Mouse (Mus musculus): ENCODE data around the gene 1700013H16Rik. TPM values are rescaled to one million over a fixed set of nuclear protein-coding genes. Genes with fewer than 3 reads are reported as not detected.

Gene 1700013H16Rik
- polyA plus RNA-seq, 1 experiment, result not detected

DNA sequence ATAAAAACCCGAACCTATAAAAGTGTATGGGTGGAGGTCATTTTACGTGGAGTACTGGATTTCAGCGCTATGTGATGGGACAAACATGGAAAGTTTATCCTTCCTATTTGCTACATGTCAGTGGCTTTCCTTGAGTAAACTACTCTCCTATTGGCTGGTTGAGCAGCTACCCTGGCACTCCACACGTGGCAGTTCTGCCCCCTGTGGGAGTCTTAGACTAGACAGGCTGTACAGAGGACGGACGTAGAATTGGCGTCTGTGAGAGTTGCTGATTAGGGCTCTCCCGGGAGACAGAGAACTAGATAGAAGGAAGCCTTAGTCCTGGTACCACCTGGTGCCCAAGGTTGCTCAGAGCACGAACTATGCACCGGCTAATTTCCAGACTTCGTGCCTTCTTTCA lies 33.0 kb downstream of the 1700013H16Rik start, which contains the start of gene 4930502E18Rik:
Gene 4930502E18Rik (plus strand): TSS at position 231 of the 400 bp plus-strand sequence.
- Histone ChIP-seq H3K27me3 (ENCODE audit: control insufficient read depth, insufficient read depth, insufficient read length) (no peaks in the 10 kb centered on the region), H3K79me2 (ENCODE audit: control insufficient read depth, insufficient read depth) (no peaks in the 10 kb centered on the region), H3K36me3 (ENCODE audit: control insufficient read depth, insufficient read depth) (no peaks in the 10 kb centered on the region), H3ac (ENCODE audit: control insufficient read depth, insufficient read length, low read depth) (no peak within 1 kb of the TSS), H3K79me3 (ENCODE audit: low read depth) (no peaks in the 10 kb centered on the region), H3K4me3 (ENCODE audit: insufficient read depth, poor library complexity, severe bottlenecking) (no peak within 1 kb of the TSS)
- TF ChIP-seq MYOG (IDR thresholded peaks at IDR 0.05; ENCODE audit: control insufficient read depth, extremely low read depth, insufficient read length) (no peak), FOSL1 (IDR thresholded peaks at IDR 0.05; ENCODE audit: insufficient read depth, low read length, poor library complexity, severe bottlenecking) (no peak), MAX (IDR thresholded peaks at IDR 0.05) (no peak), CEBPB (IDR thresholded peaks at IDR 0.05; ENCODE audit: low read depth) (no peak), CTCF (IDR thresholded peaks at IDR 0.05; ENCODE audit: control insufficient read depth, insufficient read depth, insufficient read length) (no peak), USF1 (IDR thresholded peaks at IDR 0.05; ENCODE audit: low read depth) (no peak)

DNA sequence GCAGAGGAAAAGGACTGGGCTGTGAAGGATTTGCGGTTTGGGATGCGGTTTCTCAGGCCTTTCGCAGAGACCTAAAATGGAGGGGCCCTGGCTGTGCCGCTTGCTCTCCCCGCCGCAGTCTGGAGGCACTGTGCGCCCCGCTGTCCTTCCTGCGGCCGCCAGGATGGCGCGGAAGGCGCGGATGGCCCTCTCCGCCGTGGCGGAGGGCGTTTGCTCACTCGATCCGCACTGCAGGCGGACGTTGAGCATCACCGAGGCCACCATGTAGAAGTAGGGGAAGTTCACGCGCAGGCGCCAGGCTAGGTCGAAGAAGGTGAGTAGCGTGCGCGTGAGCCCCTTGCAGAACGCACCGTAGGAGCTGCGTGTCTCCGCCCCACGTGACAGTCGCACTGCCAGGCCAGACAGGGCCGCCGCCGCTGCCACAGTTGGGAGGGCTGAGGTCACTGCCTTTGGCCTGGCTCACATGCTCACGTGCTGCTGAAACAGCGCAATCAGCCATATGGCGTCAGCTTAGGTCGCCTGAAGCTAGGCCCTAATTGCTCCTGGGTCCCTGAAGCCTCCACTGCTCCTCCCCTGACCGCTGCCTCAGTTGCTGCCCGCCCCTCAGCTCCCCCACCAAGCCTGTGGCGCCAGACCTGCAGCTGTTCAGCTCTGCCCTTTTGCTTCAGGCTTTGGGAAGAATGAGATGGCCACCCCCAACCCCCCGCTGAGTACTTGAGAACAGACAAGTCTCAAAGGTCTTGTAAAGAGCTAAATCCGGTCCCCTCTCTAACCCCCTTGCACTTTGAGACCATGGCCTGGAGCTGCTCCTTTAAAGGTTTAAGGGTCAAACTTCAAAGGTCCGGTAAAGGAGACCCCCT lies 41.1 kb downstream of the 1700013H16Rik start:
- TF ChIP-seq MYOD1 (IDR thresholded peaks at IDR 0.05; ENCODE audit: control insufficient read depth, insufficient read length, low read depth), result no peak
- no peak for TF ChIP-seq FOSL1 (IDR thresholded peaks at IDR 0.05; ENCODE audit: insufficient read depth, low read length, poor library complexity, severe bottlenecking)
- TF ChIP-seq USF1 (IDR thresholded peaks at IDR 0.05; ENCODE audit: low read depth), result no peak
- TF ChIP-seq CTCF (IDR thresholded peaks at IDR 0.05; ENCODE audit: control insufficient read depth, insufficient read depth, insufficient read length), result no peak
- no peak for TF ChIP-seq MAX (IDR thresholded peaks at IDR 0.05)
- no peak for TF ChIP-seq CEBPB (IDR thresholded peaks at IDR 0.05; ENCODE audit: low read depth)
- TF ChIP-seq MYOG (IDR thresholded peaks at IDR 0.05; ENCODE audit: control insufficient read depth, extremely low read depth, insufficient read length), result no peak
- no peak overlapping the region for H3K4me3 ChIP-seq (ENCODE audit: insufficient read depth, poor library complexity, severe bottlenecking)
- no peaks in the 10 kb centered on the region for H3K79me3 ChIP-seq (ENCODE audit: low read depth)
- no peak overlapping the region for H3ac ChIP-seq (ENCODE audit: control insufficient read depth, insufficient read length, low read depth)
- H3K79me2 ChIP-seq (ENCODE audit: control insufficient read depth, insufficient read depth), result no peaks in the 10 kb centered on the region
- H3K27me3 ChIP-seq (ENCODE audit: control insufficient read depth, insufficient read depth, insufficient read length), result no peaks in the 10 kb centered on the region
- no peaks in the 10 kb centered on the region for H3K36me3 ChIP-seq (ENCODE audit: control insufficient read depth, insufficient read depth)

DNA sequence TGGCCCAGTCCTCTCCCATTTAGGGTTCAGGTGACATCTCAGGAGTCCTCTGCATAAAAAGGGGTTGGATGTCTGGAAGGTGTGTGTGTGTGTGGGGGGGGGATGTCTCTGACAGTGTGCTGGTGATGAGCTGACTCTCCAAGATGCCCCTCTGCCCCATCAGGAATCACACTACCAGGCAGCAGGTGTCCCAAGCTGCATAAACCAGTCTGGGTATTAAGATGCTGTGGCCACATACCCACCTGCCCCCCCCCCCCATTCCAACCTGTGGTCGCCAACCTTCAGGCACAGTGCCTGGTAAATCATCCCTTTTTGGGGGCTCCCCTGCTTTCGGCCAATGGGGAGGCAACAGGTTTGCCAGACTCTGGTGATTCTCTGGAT lies 41.7 kb downstream of the 1700013H16Rik start:
- Histone ChIP-seq H3K79me2 (ENCODE audit: control insufficient read depth, insufficient read depth) (no peaks in the 10 kb centered on the region), H3K4me3 (ENCODE audit: insufficient read depth, poor library complexity, severe bottlenecking) (no peak overlapping the region), H3K27me3 (ENCODE audit: control insufficient read depth, insufficient read depth, insufficient read length) (no peaks in the 10 kb centered on the region), H3K36me3 (ENCODE audit: control insufficient read depth, insufficient read depth) (no peaks in the 10 kb centered on the region), H3K79me3 (ENCODE audit: low read depth) (no peaks in the 10 kb centered on the region), H3ac (ENCODE audit: control insufficient read depth, insufficient read length, low read depth) (no peak overlapping the region)
- TF ChIP-seq CTCF (IDR thresholded peaks at IDR 0.05; ENCODE audit: control insufficient read depth, insufficient read depth, insufficient read length) (no peak), FOSL1 (IDR thresholded peaks at IDR 0.05; ENCODE audit: insufficient read depth, low read length, poor library complexity, severe bottlenecking) (no peak)

- H3K79me3 ChIP-seq (ENCODE audit: low read depth), result no peaks in the 10 kb centered on the region
- no peaks in the 10 kb centered on the region for H3K36me3 ChIP-seq (ENCODE audit: control insufficient read depth, insufficient read depth)
- H3K4me3 ChIP-seq (ENCODE audit: insufficient read depth, poor library complexity, severe bottlenecking), result no peak overlapping the region
- no peaks in the 10 kb centered on the region for H3K79me2 ChIP-seq (ENCODE audit: control insufficient read depth, insufficient read depth)
- TF ChIP-seq MYOD1 (IDR thresholded peaks at IDR 0.05; ENCODE audit: control insufficient read depth, insufficient read length, low read depth) (no peak), MYOG (IDR thresholded peaks at IDR 0.05; ENCODE audit: control insufficient read depth, extremely low read depth, insufficient read length) (no peak), FOSL1 (IDR thresholded peaks at IDR 0.05; ENCODE audit: insufficient read depth, low read length, poor library complexity, severe bottlenecking) (no peak), USF1 (IDR thresholded peaks at IDR 0.05; ENCODE audit: low read depth) (no peak), CTCF (IDR thresholded peaks at IDR 0.05; ENCODE audit: control insufficient read depth, insufficient read depth, insufficient read length) (no peak), MAX (IDR thresholded peaks at IDR 0.05) (no peak), CEBPB (IDR thresholded peaks at IDR 0.05; ENCODE audit: low read depth) (no peak)
- H3ac ChIP-seq (ENCODE audit: control insufficient read depth, insufficient read length, low read depth), result no peak overlapping the region
- H3K27me3 ChIP-seq (ENCODE audit: control insufficient read depth, insufficient read depth, insufficient read length), result no peaks in the 10 kb centered on the region
Measured at GRCm38 (mm10) chrX:53702673-53703072, 55.0 kb downstream of the 1700013H16Rik start.

DNA sequence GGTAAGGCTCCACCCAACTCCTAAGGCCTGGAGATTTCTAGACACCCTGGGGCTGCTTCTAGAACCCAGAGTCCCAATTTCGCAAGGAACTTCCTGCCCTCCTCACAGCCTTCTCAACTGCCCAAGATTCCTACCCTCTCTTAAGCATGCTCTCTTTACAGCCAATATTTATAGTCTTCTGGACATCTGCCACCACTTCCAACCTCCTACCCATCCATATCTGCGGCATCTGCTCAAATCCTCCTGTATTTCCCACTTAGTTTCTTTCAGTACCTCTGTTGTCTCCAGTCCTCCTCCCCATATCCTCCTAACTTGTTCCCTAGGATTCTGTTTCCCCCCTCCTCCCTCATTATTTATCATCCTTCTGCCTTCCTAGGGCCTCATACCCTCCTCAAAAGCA lies 58.4 kb downstream of the 1700013H16Rik start:
- Histone ChIP-seq H3K27me3 (ENCODE audit: control insufficient read depth, insufficient read depth, insufficient read length) (peaks cover 4% of the 10 kb centered on the region), H3K36me3 (ENCODE audit: control insufficient read depth, insufficient read depth) (no peaks in the 10 kb centered on the region), H3K4me3 (ENCODE audit: insufficient read depth, poor library complexity, severe bottlenecking) (no peak overlapping the region), H3K79me2 (ENCODE audit: control insufficient read depth, insufficient read depth) (no peaks in the 10 kb centered on the region), H3ac (ENCODE audit: control insufficient read depth, insufficient read length, low read depth) (no peak overlapping the region), H3K79me3 (ENCODE audit: low read depth) (no peaks in the 10 kb centered on the region)
- no peak for TF ChIP-seq CTCF (IDR thresholded peaks at IDR 0.05; ENCODE audit: control insufficient read depth, insufficient read depth, insufficient read length)
- TF ChIP-seq CEBPB (IDR thresholded peaks at IDR 0.05; ENCODE audit: low read depth), result no peak
- no peak for TF ChIP-seq MYOD1 (IDR thresholded peaks at IDR 0.05; ENCODE audit: control insufficient read depth, insufficient read length, low read depth)
- TF ChIP-seq MYOG (IDR thresholded peaks at IDR 0.05; ENCODE audit: control insufficient read depth, extremely low read depth, insufficient read length), result no peak
- no peak for TF ChIP-seq FOSL1 (IDR thresholded peaks at IDR 0.05; ENCODE audit: insufficient read depth, low read length, poor library complexity, severe bottlenecking)
- TF ChIP-seq USF1 (IDR thresholded peaks at IDR 0.05; ENCODE audit: low read depth), result no peak
- TF ChIP-seq MAX (IDR thresholded peaks at IDR 0.05), result no peak

All from C2C12 (cell line).